Mouse (Mus musculus) cerebellum, adult 8-10 months (tissue): ENCODE data around the gene Gm6583.
"Not testable (repeated sequence)": the region's sequence is repeated elsewhere in the genome, so short reads cannot be mapped to it uniquely, and the experiment has no call there.

Experiments used
- DNase-seq: peaks from one replicate; pipeline ENCODE4 v3.0.0; 2022

The Gm6583 gene

DNA sequence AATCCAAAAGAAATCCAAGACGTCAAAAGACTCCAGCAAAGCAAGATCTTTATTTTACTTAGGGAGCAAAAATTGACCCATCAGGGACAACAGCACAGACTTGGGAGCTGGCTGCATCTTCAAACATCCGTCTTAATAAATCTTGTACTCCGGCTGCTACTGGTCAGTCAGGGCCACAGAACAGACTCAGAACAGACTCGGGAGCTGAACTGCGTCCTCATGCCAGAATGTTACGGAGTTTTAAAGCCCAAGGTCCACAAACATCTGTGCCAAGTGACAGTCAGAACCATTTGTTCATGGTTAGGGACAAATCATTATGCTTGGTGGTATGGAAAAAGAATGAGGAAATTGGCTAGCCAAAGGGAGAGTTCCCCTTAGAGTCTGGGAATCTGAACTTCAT, 32.6 kb downstream of the Gm6583 start:
- no peak for DNase-seq

DNA sequence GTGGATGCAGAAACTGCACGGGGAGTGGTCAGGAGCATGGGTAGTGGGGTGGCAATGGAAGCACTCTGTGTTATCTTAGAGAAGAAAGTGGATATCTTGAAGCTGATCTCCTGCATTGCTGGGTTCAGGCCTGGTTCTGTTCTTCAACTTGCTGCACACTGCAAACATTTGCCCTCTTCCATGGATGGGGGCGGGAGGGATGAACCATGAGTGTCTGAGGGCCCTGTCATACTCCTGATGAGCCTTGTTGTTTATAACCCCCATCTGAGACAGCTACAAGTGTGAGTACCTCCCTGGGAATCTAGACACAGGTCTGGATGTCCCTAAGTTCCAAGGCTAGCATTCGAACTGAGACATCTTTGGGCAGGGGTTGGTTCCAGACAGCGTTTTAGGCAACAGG, 34.5 kb downstream of the Gm6583 start:
- DNase-seq, result no peak

DNA sequence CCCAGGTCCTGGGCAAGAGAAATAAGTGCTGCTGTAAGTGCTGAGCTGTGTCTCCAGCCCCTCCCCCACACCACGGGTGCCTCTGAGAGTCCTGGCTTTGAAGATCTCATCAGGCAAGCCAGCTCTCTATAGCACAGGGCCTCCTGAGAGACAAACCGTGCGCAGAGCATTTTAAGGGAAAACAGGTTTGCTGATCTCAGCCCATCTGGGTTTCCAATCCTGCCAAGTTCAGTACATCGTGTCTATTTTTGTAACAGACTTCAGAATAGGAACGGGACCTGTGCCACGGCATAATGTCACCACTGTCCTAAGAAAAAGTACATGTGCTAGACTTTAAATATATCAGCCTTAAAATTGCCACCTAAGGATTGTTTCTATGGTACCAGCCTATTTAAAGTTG, 34.9 kb downstream of the Gm6583 start:
- peak; percentile 38 for DNase-seq

DNA sequence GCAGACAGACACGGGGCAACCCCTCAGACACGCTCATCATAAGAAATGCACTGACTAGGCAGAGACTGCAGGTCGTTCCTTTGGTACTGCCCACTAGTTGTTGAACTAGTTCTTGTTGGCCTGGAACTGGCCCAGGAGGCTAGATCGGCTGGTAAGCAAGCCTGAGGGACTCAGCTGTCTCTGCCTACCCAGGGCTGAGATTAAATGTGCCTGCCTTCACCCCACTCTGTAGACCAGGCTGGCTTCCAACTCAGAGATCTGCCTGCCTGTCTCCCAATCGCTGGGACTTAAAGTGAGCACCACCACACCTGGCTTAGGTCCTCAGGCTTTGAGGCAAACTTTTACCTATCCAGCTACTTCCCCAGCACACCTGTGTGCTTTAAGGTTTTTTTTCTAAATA, 35.5 kb downstream of the Gm6583 start:
- DNase-seq, result no peak

DNA sequence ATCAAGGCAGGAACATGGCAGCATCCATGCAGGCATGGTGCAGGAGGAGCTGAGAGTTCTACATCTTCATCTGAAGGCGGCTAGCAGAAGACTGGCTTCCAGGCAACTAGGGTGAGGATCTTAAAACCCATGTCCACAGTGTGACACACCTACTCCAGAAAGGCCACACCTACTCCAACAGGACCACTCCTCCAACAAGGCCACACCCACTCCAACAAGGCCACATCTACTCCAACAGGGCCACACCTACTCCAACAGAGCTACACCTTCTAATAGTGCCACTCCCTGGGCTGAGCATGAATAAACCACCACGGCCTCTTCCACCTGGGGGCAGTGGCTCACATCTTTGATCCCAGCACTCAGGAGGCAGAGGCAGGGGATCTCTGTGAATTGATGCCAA, 36.5 kb downstream of the Gm6583 start:
- not testable (repeated sequence) for DNase-seq

DNA sequence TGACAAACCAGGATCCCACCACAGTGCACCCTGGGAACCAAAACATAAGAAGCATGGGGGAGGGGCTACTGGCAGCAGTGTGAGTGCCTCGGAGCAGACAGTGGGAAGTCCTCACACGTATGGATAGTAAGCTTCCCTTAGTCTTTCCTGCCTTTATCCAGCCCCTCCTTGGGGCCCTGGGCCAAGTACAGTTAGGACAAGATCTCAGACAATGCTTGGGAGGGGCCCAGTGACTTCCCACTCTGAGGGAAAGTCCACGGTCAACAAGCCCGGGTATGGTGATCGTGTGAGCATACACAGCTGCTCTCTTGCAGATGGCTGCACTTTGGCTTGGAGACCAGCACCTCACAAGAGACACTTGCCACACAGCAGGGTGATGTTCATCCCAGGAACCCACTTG, 38.5 kb downstream of the Gm6583 start:
- DNase-seq, result no peak

DNA sequence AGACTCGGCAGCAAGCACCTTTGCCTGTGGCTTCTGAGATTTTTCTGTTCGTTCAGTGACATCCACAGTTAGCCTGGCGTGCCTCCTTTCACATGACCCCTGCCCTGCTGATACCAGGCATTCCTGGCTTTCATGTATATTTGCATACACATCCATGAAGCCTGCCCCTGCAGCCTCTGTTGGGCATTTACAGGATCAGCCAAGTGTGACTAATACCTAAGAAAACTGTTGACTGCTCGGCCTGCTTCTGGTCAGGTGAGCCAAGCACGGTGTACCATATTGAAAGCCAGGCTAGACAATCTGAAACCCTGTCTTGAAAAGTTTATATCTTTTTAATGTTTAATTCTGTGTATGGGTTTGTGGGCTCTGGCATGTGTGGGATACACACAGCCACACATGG, 39.4 kb downstream of the Gm6583 start:
- no peak for DNase-seq

DNA sequence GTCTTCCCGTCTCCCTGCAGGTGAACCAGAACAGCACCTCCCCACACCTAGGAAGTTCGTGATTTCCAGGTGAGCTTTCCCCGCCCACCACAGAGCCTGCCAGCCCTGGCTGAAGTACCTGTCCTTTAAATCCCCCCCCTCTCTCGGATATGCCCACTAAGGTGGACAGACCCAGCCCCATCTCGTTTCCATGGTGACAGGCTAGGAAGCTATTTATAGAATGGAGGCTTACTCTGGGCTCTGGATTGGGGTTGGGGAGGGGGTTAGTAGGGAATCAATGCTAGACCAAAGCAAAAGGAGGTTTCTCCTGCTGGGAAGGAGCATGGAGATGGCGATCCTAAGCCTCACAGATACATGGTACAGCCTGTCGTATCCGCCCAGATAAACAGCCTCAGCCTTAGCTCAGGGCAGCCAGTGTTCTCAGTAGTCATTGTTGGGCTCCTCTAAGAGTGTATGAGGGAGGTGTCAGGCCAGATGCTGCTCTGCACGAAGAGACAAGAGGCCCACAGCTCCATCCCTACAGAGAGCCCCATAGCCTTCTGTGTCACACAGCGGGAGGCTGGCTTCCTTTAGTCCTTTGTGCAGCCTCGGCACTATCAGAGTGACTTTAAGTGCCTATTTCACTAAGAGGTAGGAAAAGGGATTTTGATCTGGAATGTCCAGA, 42.5 kb downstream of the Gm6583 start:
- DNase-seq, result no peak

DNA sequence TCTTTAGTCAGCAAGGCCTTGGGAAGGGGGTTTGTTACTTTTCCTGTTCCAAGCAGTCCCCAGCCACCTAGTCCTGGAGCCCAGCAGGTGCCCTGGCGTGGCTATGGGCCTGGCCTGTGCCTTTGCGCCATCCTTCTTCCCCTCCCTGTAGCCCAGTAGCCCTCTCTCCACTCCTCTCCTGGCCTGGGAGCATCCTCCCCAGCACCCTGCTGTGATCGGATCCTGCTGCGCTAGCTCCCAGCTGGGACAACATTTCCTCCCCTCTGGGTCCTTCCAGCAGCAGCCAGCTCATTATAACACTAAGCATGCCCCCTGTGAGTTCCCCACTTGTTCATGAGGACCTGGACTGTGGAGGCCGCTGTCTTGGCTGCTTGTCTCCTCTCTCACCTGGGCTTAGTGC, 50.0 kb downstream of the Gm6583 start:
- no peak for DNase-seq
